Mouse (Mus musculus) embryonic facial prominence, embryonic 13.5 days (tissue): ENCODE data around the gene Rap1gap2. TPM values are rescaled to one million over a fixed set of nuclear protein-coding genes. Genes with fewer than 3 reads are reported as not detected.

Source experiments
- polyA plus RNA-seq: library from polyadenylated mRNA; unstranded; fragments of >200 nt; fragmentation: Nextera tagmentation; extraction: Ambion mirVana; gene quantifications from 2 replicates; pipeline ENCODE4 v1.2.1, GENCODE M21; 2015

Rap1gap2 gene
- polyA plus RNA-seq, 1 experiment from 2014 or later = 1.1 TPM

Other genes with a start within 250 kb of the Rap1gap2 start
- not detected in 2 replicates for gene Olfr412, start 248.8 kb downstream of the Rap1gap2 start, polyA plus RNA-seq
- 0.48 and 0.50 TPM in 2 replicates for gene Ccdc92b, start 8.7 kb upstream of the Rap1gap2 start, polyA plus RNA-seq
- gene Cluh, start 38.6 kb upstream of the Rap1gap2 start, polyA plus RNA-seq = 22.5 and 22.7 TPM in 2 replicates
- gene Pafah1b1, start 113.8 kb upstream of the Rap1gap2 start, polyA plus RNA-seq = 54.3 and 55.0 TPM in 2 replicates
- 58.4 and 61.8 TPM in 2 replicates for gene Mettl16, start 159.9 kb upstream of the Rap1gap2 start, polyA plus RNA-seq
- gene Mnt, start 220.0 kb upstream of the Rap1gap2 start, polyA plus RNA-seq = 5.7 and 6.0 TPM in 2 replicates